Mouse (Mus musculus): Measurements from ENCODE around the gene Dab1.

The Dab1 gene

GRCm38 (mm10) chr4:104281518-104281917 is 662.4 kb downstream of the Dab1 start:
- no peak for DNase-seq

DNA sequence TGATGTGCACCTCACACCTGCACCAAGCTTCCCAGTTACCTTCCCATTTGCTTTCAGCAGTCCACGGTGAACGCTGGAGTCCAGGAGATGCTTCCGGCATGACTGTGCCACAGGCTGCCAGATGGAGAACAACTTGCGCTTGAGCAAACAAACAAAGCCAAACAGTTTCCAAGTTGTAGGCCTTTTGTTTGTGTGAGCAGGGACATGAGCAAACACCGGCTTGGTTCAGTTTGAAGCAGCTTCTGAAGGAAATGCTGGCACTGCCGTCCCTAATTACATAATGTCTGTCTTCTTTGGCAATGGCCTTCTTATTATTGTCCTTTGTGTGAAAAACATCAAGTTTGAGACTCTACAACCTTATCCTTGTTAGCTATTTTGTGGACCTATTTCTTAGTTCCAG is 664.7 kb downstream of the Dab1 start:
- DNase-seq = no peak

DNA sequence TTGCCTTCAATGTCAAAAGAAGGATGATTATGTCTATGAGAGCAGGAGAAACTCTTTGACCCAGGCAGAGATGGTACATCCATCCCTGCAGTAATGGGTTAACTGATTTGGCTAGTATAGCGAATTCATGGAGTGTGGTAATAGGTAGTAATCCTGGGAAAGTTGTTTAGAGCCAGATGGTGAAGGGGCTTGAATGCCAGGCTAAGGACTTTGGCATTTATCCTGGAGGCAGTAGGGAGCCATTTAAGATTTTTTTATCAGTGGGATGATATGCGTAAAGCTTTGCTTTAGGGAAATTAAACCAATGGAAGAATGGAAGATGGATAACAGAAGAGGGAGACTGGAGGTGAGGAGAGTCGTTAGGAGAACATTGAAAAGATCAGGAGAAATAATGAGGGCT is 669.2 kb downstream of the Dab1 start:
- DNase-seq = no peak

DNA sequence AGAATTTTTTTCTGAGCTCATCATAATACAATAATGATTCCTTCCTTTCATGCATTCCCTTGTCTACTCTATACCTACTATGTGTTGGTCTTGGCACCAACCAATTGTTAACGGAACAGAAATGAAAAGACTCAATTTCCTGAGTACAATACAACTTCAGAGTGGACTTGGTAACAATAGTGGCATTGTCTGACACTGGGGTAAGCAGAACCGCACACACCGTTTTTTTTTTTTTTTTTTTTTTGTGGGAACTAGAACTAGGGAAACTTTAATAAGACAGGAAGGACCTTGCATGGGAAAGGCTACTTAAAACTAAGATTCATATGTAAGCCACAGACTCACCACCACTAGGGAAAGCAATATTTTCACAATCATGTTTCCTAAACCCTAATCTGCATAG is 682.6 kb downstream of the Dab1 start:
- DNase-seq = no peak

- DNase-seq = no peak
These were observed 684.0 kb downstream of the Dab1 start for GRCm38 (mm10) chr4:104302996-104303652.

DNA sequence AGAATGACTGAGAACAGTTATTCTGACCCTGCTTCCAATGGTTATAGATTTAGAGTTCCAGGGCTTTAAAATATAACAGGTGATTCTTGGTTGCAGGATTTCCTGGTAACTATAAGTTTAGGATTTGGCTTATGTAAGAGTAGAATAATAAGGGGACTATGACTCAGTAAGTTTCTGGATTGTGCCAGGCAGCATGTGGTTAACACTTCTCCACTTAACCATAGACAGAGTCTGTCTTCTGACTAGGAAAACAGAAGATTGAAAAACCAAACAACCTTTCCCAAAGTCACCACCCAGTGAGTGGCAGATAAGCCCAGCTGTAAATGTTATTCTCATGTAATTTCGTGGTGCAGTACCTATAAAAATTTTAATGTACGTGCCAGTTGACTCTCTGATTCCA is 688.6 kb downstream of the Dab1 start:
- no peak for DNase-seq

DNA sequence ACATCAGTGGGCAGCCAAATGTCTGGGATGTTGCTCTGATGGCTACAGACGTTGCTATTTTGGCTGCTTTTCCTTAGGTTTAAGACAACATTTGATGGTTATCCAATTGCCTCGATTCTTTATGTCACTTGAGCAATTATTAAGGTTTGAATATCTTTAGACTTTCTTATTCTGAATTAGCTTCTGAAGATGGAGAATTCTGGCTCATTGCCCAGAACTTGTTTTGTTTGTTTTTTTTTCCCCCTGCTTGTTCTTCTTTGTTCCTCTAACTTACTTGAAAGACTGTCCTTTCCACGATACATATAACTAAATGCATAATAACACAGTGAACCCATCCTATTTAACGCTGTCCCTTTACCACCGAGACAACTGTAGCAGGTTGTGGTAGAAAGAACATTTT is 707.1 kb downstream of the Dab1 start:
- DNase-seq = no peak

DNA sequence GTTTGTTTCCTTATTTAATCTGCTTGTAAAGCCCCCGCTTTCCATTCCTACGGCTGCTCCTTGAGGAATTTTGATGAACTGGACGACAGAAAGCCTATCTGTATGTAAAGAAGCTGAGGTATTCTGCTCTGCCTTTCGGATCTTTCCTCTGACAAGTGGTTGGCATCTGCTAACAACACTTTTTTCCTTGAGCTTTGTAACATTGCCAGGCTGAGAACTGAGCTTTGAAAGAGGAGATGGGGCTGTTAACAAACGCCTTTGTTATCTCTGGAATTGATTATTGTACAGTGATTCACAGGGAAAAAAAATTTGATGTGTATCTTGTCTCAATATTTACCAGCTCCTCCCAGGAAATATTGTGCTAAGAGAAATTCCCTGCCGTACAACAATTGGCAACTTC is 712.7 kb downstream of the Dab1 start:
- DNase-seq = no peak

- DNase-seq = no peak
These were observed 713.2 kb downstream of the Dab1 start for GRCm38 (mm10) chr4:104332399-104332798.

DNA sequence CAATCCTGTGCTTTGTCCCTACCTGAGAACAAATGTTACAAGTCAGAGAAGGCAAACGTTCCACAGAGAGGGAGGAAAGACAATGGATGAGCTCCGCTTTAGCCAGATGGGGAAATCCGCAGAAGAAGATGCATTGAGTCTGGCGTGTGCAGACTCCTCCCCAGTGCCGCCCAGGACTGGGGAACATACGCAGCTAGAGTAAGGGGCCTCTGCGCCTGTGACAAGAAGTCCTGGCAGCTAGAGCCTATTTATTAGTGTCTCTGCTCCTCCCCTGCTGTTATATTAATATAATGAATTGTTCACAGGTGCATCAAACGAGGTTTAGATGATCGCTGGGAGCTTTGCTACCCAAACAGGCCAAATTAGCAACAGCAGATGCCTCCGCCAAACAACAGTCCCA is 718.1 kb downstream of the Dab1 start:
- DNase-seq = no peak

DNA sequence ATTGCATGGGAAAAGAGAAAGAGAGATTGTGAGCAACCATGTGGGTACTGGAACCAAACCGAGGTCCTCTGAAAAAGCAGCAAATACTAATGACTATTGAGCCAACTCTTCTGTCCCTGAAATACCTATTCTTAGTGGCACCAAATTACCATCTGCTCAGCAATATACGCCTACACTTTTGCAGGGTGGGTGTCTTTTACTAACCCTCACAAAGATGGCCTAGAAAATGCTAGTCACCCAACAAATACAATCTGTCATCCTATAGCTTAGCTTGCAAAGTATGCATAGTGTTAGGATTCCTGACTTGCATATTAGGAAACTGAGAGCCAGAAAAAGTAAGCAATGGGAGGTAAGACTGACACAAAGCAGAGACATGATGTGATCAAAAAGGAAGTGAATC is 719.2 kb downstream of the Dab1 start:
- no peak for DNase-seq

- DNase-seq = no peak
These were observed 742.2 kb downstream of the Dab1 start for GRCm38 (mm10) chr4:104361345-104361744.

GRCm38 (mm10) chr4:104366491-104366890 is 747.3 kb downstream of the Dab1 start:
- DNase-seq = no peak

DNA sequence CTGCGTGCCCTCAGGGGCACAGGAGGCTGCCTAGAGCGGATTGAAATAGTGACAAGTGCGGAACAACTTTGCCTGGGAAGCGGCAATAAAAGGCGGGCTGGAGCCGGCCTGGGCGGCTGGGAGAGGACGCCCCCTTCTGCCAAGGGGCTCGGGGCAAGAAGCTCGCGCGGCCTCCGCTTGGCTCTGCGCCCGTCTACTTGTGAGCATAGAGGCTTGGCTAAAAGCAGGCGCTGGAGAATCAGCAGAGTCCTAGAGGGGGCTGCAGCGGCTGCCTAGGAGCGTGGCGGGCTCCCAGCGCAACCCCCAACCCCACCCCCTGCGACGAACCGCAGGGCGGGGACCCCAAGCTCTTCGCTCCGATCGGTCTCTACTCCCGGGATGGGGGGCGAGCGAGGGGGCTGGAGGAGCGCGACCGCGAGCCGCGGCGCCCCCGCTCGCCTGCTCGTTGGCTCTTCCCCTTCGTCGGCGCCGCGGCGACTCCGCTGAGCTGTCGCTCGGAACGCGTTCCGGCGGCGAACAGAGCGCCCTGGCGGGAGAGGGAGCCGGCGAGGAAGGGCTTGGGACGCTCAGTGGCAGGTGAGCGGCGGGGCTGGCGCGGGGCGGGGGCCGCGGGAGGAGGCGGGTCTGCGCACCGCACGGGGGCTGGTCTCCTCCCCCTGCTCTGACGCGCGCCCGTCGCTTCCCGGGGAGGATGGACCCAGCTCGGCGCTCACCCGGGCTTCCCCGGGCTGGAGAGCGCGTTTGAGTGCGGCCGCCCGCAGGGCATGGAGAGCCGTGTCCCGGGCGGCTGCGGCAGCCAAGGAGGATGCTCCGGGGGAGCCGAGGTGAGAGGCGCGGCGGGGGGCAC is 748.0 kb downstream of the Dab1 start:
- DNase-seq = peak; percentile 78 to 80

- DNase-seq = peak; percentile 36 to 70
These were observed 748.7 kb downstream of the Dab1 start for GRCm38 (mm10) chr4:104367741-104368411.

GRCm38 (mm10) chr4:104368561-104369021 is 749.4 kb downstream of the Dab1 start:
- DNase-seq = peak; percentile 78 to 79

- DNase-seq = no peak
These were observed 749.9 kb downstream of the Dab1 start for GRCm38 (mm10) chr4:104369091-104369490.

- no peak for DNase-seq
These were observed 752.0 kb downstream of the Dab1 start for GRCm38 (mm10) chr4:104371136-104371535.

DNA sequence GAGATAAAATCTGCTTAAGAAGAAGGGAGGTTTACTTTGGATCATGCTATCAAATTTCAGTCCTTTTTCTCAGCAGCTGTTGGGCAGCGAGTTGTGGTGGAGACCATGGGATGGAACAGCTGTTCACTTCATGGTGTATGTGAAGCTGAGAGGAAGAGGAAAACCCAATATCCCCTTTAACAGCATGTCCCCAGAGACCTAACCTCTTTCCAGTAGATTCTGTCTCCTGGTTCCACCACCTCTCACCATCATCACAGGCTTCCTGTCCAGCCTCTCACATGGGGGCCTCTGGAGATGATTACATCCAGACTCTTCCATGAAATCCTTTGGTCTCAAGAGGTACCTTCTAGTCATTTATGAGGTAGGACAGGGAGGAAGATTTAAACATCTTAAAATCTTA is 755.0 kb downstream of the Dab1 start:
- no peak for DNase-seq

DNA sequence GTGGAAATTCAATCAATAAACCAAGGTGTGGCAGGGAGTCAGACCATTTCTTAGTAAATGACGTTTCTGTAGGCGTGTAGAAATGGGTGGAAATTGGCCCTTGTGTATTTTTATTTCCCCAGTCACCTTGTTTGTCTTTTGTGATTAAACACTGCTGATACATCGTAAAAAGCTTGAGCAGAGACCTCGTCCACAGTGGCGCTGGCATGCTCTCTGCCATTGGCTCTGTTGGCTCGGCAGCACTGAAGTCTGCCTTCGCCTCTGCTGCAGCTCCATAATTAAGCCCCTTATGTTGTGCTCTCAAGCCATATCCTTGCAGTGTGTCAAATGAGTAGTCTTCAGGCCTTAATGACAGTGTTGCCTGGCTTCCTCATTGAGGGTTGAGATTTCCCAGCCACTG is 765.5 kb downstream of the Dab1 start:
- DNase-seq = no peak

DNA sequence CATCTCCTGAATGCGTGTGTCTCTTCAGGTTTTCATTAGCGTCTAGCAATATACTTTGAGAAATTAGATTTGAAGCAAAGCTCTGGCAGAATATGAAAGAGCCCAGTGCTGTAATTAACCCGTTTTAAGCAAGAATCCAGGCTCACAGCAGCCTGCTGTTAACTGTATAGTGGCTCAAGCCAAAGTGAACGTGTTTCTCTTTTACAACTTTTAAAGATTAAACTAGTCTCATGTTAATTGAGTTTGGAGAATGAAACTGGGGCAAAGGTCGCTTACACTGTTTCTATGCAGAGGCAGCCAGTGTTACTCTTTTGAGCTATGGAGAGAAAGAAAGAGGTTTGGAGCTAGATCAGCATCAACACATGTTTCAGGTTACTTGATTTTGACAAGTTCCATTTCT is 766.1 kb downstream of the Dab1 start:
- no peak for DNase-seq

DNA sequence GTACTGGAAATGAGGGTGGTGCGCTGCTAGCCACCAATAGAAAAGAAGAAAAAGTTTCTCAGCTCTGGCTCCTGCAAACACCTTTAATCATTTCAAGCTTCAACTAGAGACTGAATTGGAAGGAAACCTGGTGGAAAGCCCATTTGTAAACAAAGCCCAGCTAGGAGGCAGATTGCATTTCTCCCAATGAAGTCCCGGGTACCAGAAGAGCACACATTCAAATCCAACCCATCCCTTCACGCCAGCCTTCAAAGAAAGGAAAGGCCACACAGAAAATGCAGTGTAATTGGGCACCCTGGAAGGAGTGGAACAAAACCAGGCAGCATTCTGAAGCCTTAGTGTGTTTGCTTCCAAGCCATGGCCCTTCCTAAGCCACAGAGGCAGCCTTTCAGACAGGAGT is 776.4 kb downstream of the Dab1 start:
- DNase-seq = no peak

- no peak for DNase-seq
These were observed 776.9 kb downstream of the Dab1 start for GRCm38 (mm10) chr4:104396095-104396494.

Measured in cerebellum, postnatal 36 days (tissue).